Mouse (Mus musculus) neutrophil, adult 5-6 weeks (primary cell): ENCODE measurements around the gene Grin1. TPM values are rescaled to one million over a fixed set of nuclear protein-coding genes. Genes with fewer than 3 reads are reported as not detected.
"Not testable (repeated sequence)": the region's sequence is repeated elsewhere in the genome, so short reads cannot be mapped to it uniquely, and the experiment has no call there.

ENCODE experiments used
- ATAC-seq: fragments of 151-379, 151-347 bp; 2 replicates; pipeline ENCODE4 v1.8.0; 2017; ENCODE audit warnings: mild to moderate bottlenecking, moderate TSS enrichment; ENCODE audit not compliant: insufficient number of reproducible peaks, poor library complexity, low FRiP score, severe bottlenecking; ENCODE audit errors: extremely low read depth
- total RNA-seq: library from RNA; stranded (forward); fragments of 200-1000 nt; gene quantifications from 2 replicates; pipeline ENCODE4 v1.2.3, GENCODE M21; 2017

Grin1 gene
- total RNA-seq, 1 experiment from 2014 or later = not detected

DNA sequence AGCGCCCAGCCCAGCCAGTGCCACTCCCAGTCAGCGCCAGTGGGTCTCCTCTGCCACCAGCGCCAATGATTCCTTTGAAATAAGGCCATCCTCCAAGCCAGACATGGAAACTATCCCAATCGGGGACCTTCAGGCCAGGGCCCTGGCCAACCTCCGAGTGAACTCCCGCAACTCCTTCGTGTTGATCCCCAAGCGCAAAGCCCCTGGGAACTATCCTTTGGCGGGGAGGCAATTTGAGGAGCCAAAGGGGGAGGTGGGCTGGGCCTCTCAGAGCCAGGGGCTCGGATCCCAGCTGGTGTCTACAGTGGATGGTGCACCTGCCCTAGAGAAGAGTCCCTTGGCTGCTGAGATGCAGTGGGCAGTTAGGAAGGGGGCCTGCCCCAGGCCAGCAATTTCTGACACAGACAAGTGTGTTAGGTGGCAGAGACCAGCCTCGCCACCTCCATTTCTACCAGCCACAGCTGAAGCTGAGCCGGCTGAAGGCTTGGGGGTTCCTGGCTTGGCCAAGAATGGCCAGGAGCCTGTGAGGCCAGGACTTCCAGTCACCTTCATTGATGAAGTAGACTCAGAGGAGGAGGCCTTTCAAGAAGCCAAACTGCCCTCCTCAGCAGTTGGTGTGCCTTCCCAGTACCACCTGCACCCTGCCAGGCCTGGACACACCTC, 55.2 kb downstream of the Grin1 start:
- ATAC-seq = no peak

- no peak for ATAC-seq
These were observed 56.0 kb downstream of the Grin1 start for GRCm38 (mm10) chr2:25262795-25263622.

- ATAC-seq = peak; percentile 98
These were observed 56.7 kb downstream of the Grin1 start, which contains the start of gene Tprn for GRCm38 (mm10) chr2:25262291-25262767. TSS of gene Tprn (plus strand) at chr2:25262618.

DNA sequence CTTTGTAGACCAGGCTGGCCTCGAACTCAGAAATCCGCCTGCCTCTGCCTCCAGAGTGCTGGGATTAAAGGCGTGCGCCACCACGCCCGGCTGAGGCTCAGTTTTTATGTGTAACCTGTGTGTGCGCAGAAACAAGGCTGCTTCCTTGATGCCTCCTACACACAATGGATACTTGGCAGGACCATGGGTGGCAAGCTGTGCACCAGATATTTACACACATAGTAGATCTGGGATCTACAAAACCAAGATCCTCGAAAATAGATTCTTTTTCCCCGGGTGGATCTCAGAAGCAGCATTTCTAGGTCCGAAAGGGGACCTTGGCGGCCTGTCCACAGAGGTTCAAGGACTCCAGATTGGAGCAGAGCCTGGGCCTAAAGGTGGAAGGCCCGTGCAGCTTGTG, 57.1 kb downstream of the Grin1 start:
- no peak; the same call in 1 of the 2 replicates for ATAC-seq

GRCm38 (mm10) chr2:25258887-25259286, 60.1 kb downstream of the Grin1 start:
- no peak for ATAC-seq

- not testable (repeated sequence) for ATAC-seq
These were observed 61.7 kb downstream of the Grin1 start for GRCm38 (mm10) chr2:25257250-25257649.

- peak; percentile 49 for ATAC-seq
These were observed 62.4 kb downstream of the Grin1 start for GRCm38 (mm10) chr2:25256443-25257109.

GRCm38 (mm10) chr2:25255284-25255779, 63.7 kb downstream of the Grin1 start, which contains the start of gene Tmem203:
TSS of gene Tmem203 (plus strand) at chr2:25255439.
- peak; percentile 95 for ATAC-seq

DNA sequence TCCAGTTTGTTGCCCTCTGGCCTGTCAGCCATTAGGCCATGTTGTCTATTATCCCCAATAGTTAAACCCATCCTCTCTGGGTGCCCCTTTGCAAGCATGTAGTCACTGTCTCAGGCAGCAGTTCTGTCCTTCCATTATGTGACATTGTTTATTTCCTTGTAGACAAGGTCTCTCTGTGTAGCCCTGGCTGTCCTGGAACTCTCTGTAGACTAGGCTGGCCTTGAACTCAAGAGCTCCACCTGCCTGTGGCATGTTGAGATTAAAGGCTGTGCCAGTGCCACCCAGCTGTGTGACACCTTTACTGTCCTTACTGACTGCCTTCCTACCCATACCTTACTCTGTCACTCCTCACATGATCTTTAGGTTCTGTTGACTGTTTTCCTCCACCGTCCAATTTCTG, 66.7 kb downstream of the Grin1 start:
- no peak for ATAC-seq

DNA sequence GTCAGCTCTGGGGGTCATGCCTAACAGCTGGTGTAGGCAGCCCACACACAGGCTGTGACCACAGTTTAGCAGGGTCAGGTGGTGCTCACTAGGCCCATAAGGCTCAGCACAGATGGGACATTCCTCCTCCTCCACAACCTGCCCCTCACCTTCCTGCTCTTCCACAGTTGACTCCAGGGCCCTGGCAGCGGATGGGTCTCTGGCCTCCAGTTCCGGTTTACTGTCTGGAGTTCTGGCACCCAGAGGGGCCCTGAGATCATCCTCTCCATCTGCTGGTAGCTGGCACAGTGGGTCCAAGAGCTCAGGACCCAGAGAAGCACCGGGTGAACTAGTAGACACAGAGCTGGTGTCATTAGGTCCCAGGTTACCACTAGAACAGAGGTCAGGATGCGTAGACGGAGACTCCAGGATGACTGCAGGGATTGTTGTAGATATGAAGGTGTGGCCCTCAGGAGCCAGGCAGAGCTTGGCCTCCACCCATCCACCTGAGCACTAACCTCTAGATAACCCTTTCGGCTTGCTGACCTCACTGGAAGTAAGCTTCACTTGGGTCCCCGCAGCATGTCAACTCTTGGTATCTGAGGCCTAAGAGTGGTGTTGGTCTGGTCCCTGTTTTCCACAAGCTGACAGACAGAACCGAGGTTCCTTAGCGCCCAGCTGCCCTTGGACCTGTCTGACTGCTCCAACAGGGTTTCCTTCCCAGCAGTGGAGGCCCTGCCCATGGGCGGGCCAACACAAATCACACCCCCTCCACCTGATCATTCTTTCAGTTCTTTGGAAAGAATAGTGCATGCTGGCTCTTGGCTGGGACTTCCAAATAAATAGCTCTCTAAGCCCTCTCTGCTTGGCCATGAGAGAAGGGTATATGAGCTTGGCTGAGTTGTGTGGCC, 72.6 kb downstream of the Grin1 start, which contains the start of gene AL732309.1:
TSS of gene AL732309.1 (minus strand) at position 681 of the 890 bp plus-strand sequence.
- ATAC-seq = no peak

- ATAC-seq = no peak
These were observed 74.8 kb downstream of the Grin1 start for GRCm38 (mm10) chr2:25244144-25244543.

DNA sequence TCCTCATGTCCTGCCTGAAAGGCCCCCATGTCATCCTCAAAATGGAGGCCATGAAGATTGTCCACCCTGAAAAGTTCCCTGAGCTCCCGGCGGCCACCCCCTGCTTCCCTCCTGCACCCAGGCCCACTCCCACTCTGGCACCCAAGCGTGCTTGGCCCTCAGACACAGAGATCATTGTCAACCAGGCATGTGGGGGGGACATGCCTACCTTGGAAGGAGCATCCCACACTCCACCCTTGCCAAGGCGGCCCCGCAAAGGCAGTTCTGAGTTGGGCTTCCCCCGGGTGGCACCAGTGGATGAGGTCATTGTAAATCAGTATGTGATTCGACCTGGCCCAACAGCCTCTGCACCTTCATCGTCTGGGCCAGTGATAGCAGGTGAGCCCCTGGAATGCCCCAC, 75.6 kb downstream of the Grin1 start:
- ATAC-seq = no peak

DNA sequence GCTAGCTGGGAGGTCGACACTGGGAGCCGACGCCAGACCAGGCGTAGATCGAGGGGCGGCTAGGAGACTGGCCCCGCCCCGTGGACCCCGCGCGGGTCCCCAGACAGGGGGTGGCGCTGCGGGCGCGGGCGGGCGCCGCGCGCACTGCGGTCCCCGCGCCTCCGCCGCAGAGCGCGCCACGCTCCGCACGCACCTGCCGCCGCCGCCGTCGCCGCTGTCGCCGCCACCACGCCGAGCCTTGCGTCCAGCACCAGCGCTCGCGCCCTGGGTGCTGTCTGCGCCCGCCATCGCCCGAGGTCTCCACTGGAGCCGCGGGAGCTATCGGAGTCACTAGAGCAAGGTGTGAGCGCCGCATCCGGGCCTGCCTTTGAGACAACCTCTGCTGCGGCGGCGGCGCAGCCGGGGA, 76.9 kb downstream of the Grin1 start, which contains the start of the genes Rnf208 and Cysrt1:
TSS of gene Rnf208 (plus strand) at position 155 of the 406 bp plus-strand sequence.
TSS of gene Cysrt1 (minus strand) at position 352 of the 406 bp plus-strand sequence.
- ATAC-seq = no peak

- ATAC-seq = no peak
These were observed 77.6 kb downstream of the Grin1 start for GRCm38 (mm10) chr2:25241438-25241775.
